Mouse (Mus musculus): ENCODE results near the gene Atp6v0e2. TPM values are rescaled to one million over a fixed set of nuclear protein-coding genes. Genes with fewer than 3 reads are reported as not detected.
A peak's percentile ranks its signal among the peaks of the same experiment; 100 is the strongest.
"Not testable (repeated sequence)": the region's sequence is repeated elsewhere in the genome, so short reads cannot be mapped to it uniquely, and the experiment has no call there.

Atp6v0e2 gene
- polyA plus RNA-seq, 1 experiment from 2014 or later, result 20.3 TPM

- H3K9ac ChIP-seq (ENCODE audit: low read depth, low read length), result no peak overlapping the region
- H3K4me1 ChIP-seq (ENCODE audit: control insufficient read depth, insufficient read depth, low read length), result peaks cover 3% of the 10 kb centered on the region; the same call in 1 of the 2 replicates
- no peak overlapping the region for H3K27ac ChIP-seq (ENCODE audit: low read depth, low read length)
- H3K4me3 ChIP-seq (ENCODE audit: low read length), result no peak overlapping the region
- peaks cover 17% of the 10 kb centered on the region; the same call in 1 of the 2 replicates for H3K36me3 ChIP-seq (ENCODE audit: control insufficient read depth, insufficient read depth, low read length)
- no peak for ATAC-seq (ENCODE audit: low FRiP score, low TSS enrichment)
- no peaks in the 10 kb centered on the region for H3K9me3 ChIP-seq (ENCODE audit: control insufficient read depth, low read length)
- no peaks in the 10 kb centered on the region for H3K27me3 ChIP-seq (ENCODE audit: control insufficient read depth, insufficient read depth, low read length)
- no peak overlapping the region for H3K4me2 ChIP-seq (replicated peaks; ENCODE audit: low read depth, low read length)
- 69% methylated on average over 4 of the region's 4 CpGs for WGBS
Observed at GRCm38 (mm10) chr6:48508087-48508486, 29.3 kb upstream of the Atp6v0e2 start.

DNA sequence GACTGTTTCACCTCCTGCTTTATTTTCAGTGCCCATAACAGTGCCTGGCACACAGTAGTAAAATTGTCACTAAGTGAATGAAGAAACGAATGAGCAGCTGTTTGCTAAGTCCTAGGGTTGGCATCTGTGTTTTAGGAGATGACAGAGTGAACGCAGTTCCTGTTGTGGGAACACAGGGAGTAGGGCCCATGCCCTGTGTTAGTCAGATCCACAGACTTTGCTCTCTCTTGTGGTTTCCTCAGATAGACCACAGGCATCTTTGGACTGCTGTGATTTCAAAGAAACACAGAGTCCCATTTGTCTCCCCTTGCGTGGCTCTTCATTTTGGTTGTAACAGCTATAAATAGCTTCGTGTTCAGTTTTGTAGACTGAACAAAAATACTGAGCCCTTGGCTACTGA is 27.0 kb upstream of the Atp6v0e2 start:
- Histone ChIP-seq H3K9me3 (ENCODE audit: control insufficient read depth, low read length) (no peaks in the 10 kb centered on the region), H3K4me2 (replicated peaks; ENCODE audit: low read depth, low read length) (no peak overlapping the region), H3K27me3 (ENCODE audit: control insufficient read depth, insufficient read depth, low read length) (no peaks in the 10 kb centered on the region), H3K9ac (ENCODE audit: low read depth, low read length) (no peak overlapping the region), H3K27ac (ENCODE audit: low read depth, low read length) (no peak overlapping the region), H3K4me1 (ENCODE audit: control insufficient read depth, insufficient read depth, low read length) (no peaks in the 10 kb centered on the region), H3K4me3 (ENCODE audit: low read length) (no peak overlapping the region), H3K36me3 (ENCODE audit: control insufficient read depth, insufficient read depth, low read length) (peaks cover 33% of the 10 kb centered on the region; the same call in 1 of the 2 replicates)
- ATAC-seq (ENCODE audit: low FRiP score, low TSS enrichment), result no peak
- WGBS, result 83% methylated on average over 4 of the region's 4 CpGs

DNA sequence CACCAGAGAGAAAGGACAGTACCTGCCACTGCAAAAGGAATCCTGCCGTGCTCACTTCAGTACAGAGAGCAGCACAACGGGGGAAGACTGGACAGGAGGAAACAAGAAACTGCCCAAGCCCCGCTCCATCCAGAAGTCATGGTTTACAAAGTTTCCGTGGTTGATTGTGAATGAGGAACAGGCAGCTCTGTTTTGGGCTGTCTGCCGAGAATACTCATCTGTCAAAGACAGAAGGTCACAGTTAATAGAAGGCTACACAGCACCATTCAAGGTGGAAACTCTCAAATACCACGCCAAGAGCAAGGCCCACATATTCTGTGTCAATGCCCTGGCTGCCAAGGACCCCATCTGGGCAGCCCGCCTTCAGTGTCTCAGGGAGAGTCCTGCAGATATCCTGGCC is 25.6 kb upstream of the Atp6v0e2 start:
- Histone ChIP-seq H3K27ac (ENCODE audit: low read depth, low read length) (no peak overlapping the region), H3K27me3 (ENCODE audit: control insufficient read depth, insufficient read depth, low read length) (no peaks in the 10 kb centered on the region), H3K4me2 (replicated peaks; ENCODE audit: low read depth, low read length) (no peak overlapping the region), H3K9ac (ENCODE audit: low read depth, low read length) (no peak overlapping the region), H3K36me3 (ENCODE audit: control insufficient read depth, insufficient read depth, low read length) (peaks cover 39% of the 10 kb centered on the region; the same call in 1 of the 2 replicates), H3K9me3 (ENCODE audit: control insufficient read depth, low read length) (no peaks in the 10 kb centered on the region), H3K4me3 (ENCODE audit: low read length) (no peak overlapping the region), H3K4me1 (ENCODE audit: control insufficient read depth, insufficient read depth, low read length) (no peaks in the 10 kb centered on the region)
- 92% methylated on average over 7 of the region's 7 CpGs for WGBS
- no peak for ATAC-seq (ENCODE audit: low FRiP score, low TSS enrichment)

GRCm38 (mm10) chr6:48524882-48525281 is 12.5 kb upstream of the Atp6v0e2 start:
- H3K4me1 ChIP-seq (ENCODE audit: control insufficient read depth, insufficient read depth, low read length); H3K9me3 ChIP-seq (ENCODE audit: control insufficient read depth, low read length); H3K4me2 ChIP-seq (replicated peaks; ENCODE audit: low read depth, low read length); H3K36me3 ChIP-seq (ENCODE audit: control insufficient read depth, insufficient read depth, low read length); ATAC-seq (ENCODE audit: low FRiP score, low TSS enrichment); H3K27ac ChIP-seq (ENCODE audit: low read depth, low read length); H3K27me3 ChIP-seq (ENCODE audit: control insufficient read depth, insufficient read depth, low read length); H3K4me3 ChIP-seq (ENCODE audit: low read length); H3K9ac ChIP-seq (ENCODE audit: low read depth, low read length): not testable (repeated sequence)
- 94% methylated on average over 12 of the region's 16 CpGs for WGBS

DNA sequence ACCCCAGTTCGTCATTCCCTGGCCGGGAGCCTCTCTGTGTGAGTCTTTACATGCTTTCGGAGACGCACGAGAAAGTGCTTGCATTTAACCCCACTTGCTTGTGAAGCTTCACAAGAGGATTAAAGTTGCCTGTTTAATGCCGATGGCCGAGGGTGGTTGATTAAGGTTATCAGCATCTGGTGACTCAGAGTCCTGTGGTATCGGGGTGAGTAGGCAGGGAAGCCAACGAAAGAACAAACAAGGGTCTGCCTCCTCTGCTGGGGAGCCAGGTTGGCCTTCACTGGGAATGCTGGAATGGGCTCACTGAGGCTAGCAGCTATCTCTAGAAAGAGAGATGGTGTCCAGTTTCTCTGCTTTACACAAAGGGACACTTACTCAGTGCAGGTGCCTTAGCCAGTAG is 9.5 kb upstream of the Atp6v0e2 start:
- Histone ChIP-seq H3K9me3 (ENCODE audit: control insufficient read depth, low read length) (no peaks in the 10 kb centered on the region), H3K36me3 (ENCODE audit: control insufficient read depth, insufficient read depth, low read length) (peaks cover 11% of the 10 kb centered on the region; the same call in 1 of the 2 replicates), H3K4me2 (replicated peaks; ENCODE audit: low read depth, low read length) (no peak overlapping the region), H3K9ac (ENCODE audit: low read depth, low read length) (no peak overlapping the region), H3K4me3 (ENCODE audit: low read length) (no peak overlapping the region), H3K4me1 (ENCODE audit: control insufficient read depth, insufficient read depth, low read length) (no peaks in the 10 kb centered on the region), H3K27ac (ENCODE audit: low read depth, low read length) (no peak overlapping the region), H3K27me3 (ENCODE audit: control insufficient read depth, insufficient read depth, low read length) (no peaks in the 10 kb centered on the region)
- WGBS, result 88% methylated on average over 9 of the region's 9 CpGs
- no peak for ATAC-seq (ENCODE audit: low FRiP score, low TSS enrichment)

DNA sequence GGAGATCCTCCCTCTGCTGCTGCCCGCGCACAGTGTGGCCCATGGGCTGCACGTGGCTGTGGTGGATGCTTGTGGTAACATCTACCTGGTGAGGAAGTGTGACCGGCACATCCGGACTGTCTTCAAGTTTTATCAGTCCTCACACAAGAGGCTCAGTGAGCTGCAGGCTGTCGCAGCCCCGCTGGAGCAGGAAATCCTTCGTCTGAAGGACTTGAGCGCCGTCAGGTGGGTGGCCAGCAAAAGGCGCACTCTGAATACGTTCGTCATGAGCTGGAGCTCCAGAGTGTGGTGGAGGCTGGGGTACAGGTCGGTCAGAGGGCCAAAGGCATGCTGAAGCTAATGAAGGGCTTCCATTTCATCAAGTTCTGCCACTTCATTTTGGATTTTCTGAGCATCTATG is 8.2 kb upstream of the Atp6v0e2 start:
- Histone ChIP-seq H3K9me3 (ENCODE audit: control insufficient read depth, low read length) (no peaks in the 10 kb centered on the region), H3K36me3 (ENCODE audit: control insufficient read depth, insufficient read depth, low read length) (peaks cover 11% of the 10 kb centered on the region; the same call in 1 of the 2 replicates), H3K27ac (ENCODE audit: low read depth, low read length) (no peak overlapping the region), H3K4me2 (replicated peaks; ENCODE audit: low read depth, low read length) (no peak overlapping the region), H3K27me3 (ENCODE audit: control insufficient read depth, insufficient read depth, low read length) (no peaks in the 10 kb centered on the region), H3K4me3 (ENCODE audit: low read length) (no peak overlapping the region), H3K9ac (ENCODE audit: low read depth, low read length) (no peak overlapping the region), H3K4me1 (ENCODE audit: control insufficient read depth, insufficient read depth, low read length) (no peaks in the 10 kb centered on the region)
- no peak for ATAC-seq (ENCODE audit: low FRiP score, low TSS enrichment)
- 79% methylated on average over 14 of the region's 14 CpGs for WGBS

GRCm38 (mm10) chr6:48529871-48530440 is 7.5 kb upstream of the Atp6v0e2 start:
- H3K27ac ChIP-seq (ENCODE audit: low read depth, low read length), result no peak overlapping the region
- no peaks in the 10 kb centered on the region for H3K4me1 ChIP-seq (ENCODE audit: control insufficient read depth, insufficient read depth, low read length)
- H3K36me3 ChIP-seq (ENCODE audit: control insufficient read depth, insufficient read depth, low read length), result peaks cover 11% of the 10 kb centered on the region; the same call in 1 of the 2 replicates
- H3K4me3 ChIP-seq (ENCODE audit: low read length), result no peak overlapping the region
- no peak for ATAC-seq (ENCODE audit: low FRiP score, low TSS enrichment)
- no peaks in the 10 kb centered on the region for H3K9me3 ChIP-seq (ENCODE audit: control insufficient read depth, low read length)
- no peak overlapping the region for H3K9ac ChIP-seq (ENCODE audit: low read depth, low read length)
- no peaks in the 10 kb centered on the region for H3K27me3 ChIP-seq (ENCODE audit: control insufficient read depth, insufficient read depth, low read length)
- WGBS, result 88% methylated on average over 16 of the region's 16 CpGs
- H3K4me2 ChIP-seq (replicated peaks; ENCODE audit: low read depth, low read length), result no peak overlapping the region

- 0 out of 2 replicates have a peak, but pooled peaks have one; percentile 28 for ATAC-seq (ENCODE audit: low FRiP score, low TSS enrichment)
- H3K36me3 ChIP-seq (ENCODE audit: control insufficient read depth, insufficient read depth, low read length), result peaks cover 7% of the 10 kb centered on the region; the same call in 1 of the 2 replicates
Observed at GRCm38 (mm10) chr6:48530862-48531261, 6.6 kb upstream of the Atp6v0e2 start.

DNA sequence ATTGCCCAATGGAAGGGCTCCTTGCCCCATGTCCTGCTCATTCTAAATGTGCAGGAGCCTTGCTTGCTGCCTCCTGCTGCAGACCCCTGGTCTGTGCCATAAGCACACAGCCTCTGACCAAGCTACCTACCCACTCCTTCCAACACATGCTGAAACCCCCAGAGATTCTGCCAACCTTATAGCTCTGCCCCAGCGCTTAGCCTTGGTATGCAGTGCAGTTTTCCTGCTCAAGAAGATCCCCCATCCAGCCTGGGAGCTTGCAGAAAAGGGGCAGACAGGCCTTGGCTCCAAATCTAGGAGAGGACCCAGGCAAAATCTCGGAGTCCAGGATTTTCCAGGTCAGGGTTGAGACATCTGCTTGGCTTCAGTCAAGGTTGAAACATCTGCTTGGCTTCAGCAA is 3.9 kb upstream of the Atp6v0e2 start:
- H3K27me3 ChIP-seq (ENCODE audit: control insufficient read depth, insufficient read depth, low read length), result no peaks in the 10 kb centered on the region
- no peak overlapping the region for H3K9ac ChIP-seq (ENCODE audit: low read depth, low read length)
- no peak for ATAC-seq (ENCODE audit: low FRiP score, low TSS enrichment)
- peaks cover 4% of the 10 kb centered on the region; the same call in 1 of the 2 replicates for H3K36me3 ChIP-seq (ENCODE audit: control insufficient read depth, insufficient read depth, low read length)
- no peaks in the 10 kb centered on the region for H3K4me1 ChIP-seq (ENCODE audit: control insufficient read depth, insufficient read depth, low read length)
- WGBS, result 80% methylated on average over 2 of the region's 2 CpGs
- no peak overlapping the region for H3K27ac ChIP-seq (ENCODE audit: low read depth, low read length)
- H3K4me2 ChIP-seq (replicated peaks; ENCODE audit: low read depth, low read length), result no peak overlapping the region
- H3K9me3 ChIP-seq (ENCODE audit: control insufficient read depth, low read length), result no peaks in the 10 kb centered on the region
- H3K4me3 ChIP-seq (ENCODE audit: low read length), result no peak overlapping the region

More at GRCm38 (mm10) chr6:48530862-48531261, 6.6 kb upstream of the Atp6v0e2 start:
- H3K27ac ChIP-seq (ENCODE audit: low read depth, low read length), result no peak overlapping the region
- no peak overlapping the region for H3K4me2 ChIP-seq (replicated peaks; ENCODE audit: low read depth, low read length)
- H3K4me1 ChIP-seq (ENCODE audit: control insufficient read depth, insufficient read depth, low read length), result no peaks in the 10 kb centered on the region
- no peak overlapping the region for H3K9ac ChIP-seq (ENCODE audit: low read depth, low read length)
- no peaks in the 10 kb centered on the region for H3K9me3 ChIP-seq (ENCODE audit: control insufficient read depth, low read length)
- H3K27me3 ChIP-seq (ENCODE audit: control insufficient read depth, insufficient read depth, low read length), result no peaks in the 10 kb centered on the region
- 77% methylated on average over 2 of the region's 2 CpGs for WGBS
- H3K4me3 ChIP-seq (ENCODE audit: low read length), result no peak overlapping the region

Data from kidney, embryonic 14.5 days (tissue).